Mouse (Mus musculus) neural tube, embryonic 13.5 days (tissue): ENCODE measurements around the gene Pde4d. TPM values are rescaled to one million over a fixed set of nuclear protein-coding genes. Genes with fewer than 3 reads are reported as not detected.
A peak's percentile ranks its signal among the peaks of the same experiment; 100 is the strongest.

Experiments
- ATAC-seq: fragments of 200-750 bp; cut with Nextera tagmentation; 2 replicates; pipeline ENCODE4 v1.8.0; 2017; ENCODE audit warnings: low read depth, mild to moderate bottlenecking, moderate TSS enrichment, moderate library complexity
- H3K27ac ChIP-seq: fragments of 300-500 bp; sonication (generic); replicated peaks from 2 replicates; pipeline ENCODE4 v1.5.1; 2015; ENCODE audit warnings: moderate library complexity, mild to moderate bottlenecking, inconsistent platforms
- H3K27me3 ChIP-seq: fragments of 300-500 bp; sonication (generic); 2 replicates; pipeline ENCODE4 v1.6.1; 2015; ENCODE audit warnings: mild to moderate bottlenecking, inconsistent platforms
- H3K36me3 ChIP-seq: fragments of 300-500 bp; sonication (generic); 2 replicates; pipeline ENCODE4 v1.6.1; 2015; ENCODE audit warnings: mild to moderate bottlenecking, inconsistent platforms
- H3K4me1 ChIP-seq: fragments of 300-500 bp; sonication (generic); replicated peaks from 2 replicates; pipeline ENCODE4 v1.6.1; 2015; ENCODE audit warnings: inconsistent platforms
- H3K4me2 ChIP-seq: fragments of 300-500 bp; sonication (generic); 2 replicates; pipeline ENCODE4 v1.6.1; 2015; ENCODE audit warnings: inconsistent platforms, mild to moderate bottlenecking, moderate library complexity
- H3K4me3 ChIP-seq: fragments of 300-500 bp; sonication (generic); 2 replicates; pipeline ENCODE4 v1.5.1; 2015; ENCODE audit warnings: mild to moderate bottlenecking, inconsistent platforms
- H3K9ac ChIP-seq: fragments of 300-500 bp; sonication (generic); 2 replicates; pipeline ENCODE4 v1.6.1; 2015; ENCODE audit warnings: moderate library complexity, mild to moderate bottlenecking, inconsistent platforms
- H3K9me3 ChIP-seq: fragments of 300-500 bp; sonication (generic); 2 replicates; pipeline ENCODE4 v1.6.1; 2016; ENCODE audit warnings: inconsistent platforms
- WGBS: fragments of 180-500 bp; shearing (Covaris S2); methylation state at CpG from one replicate; pipeline ENCODE4 v1.1.7; 2015; 5-methylcytosine and 5-hydroxymethylcytosine counted together
- polyA plus RNA-seq: library from polyadenylated mRNA; unstranded; fragments of >200 nt; fragmentation: Nextera tagmentation; extraction: Ambion mirVana; gene quantifications from 2 replicates; pipeline ENCODE4 v1.2.1, GENCODE M21; 2015

The Pde4d gene
- polyA plus RNA-seq, 1 experiment from 2014 or later: 15.5 TPM

- H3K9me3 ChIP-seq: no peaks in the 10 kb centered on the region
- H3K9ac ChIP-seq: no peak overlapping the region
- no peak overlapping the region for H3K4me3 ChIP-seq
- ATAC-seq: no peak
- no peak overlapping the region for H3K4me2 ChIP-seq
- WGBS: 85% methylated on average over 5 of the region's 5 CpGs
- H3K36me3 ChIP-seq: no peaks in the 10 kb centered on the region
- no peaks in the 10 kb centered on the region for H3K27me3 ChIP-seq
- no peak overlapping the region for H3K27ac ChIP-seq
- H3K4me1 ChIP-seq: no peaks in the 10 kb centered on the region
Observed at GRCm38 (mm10) chr13:109806193-109806966, 1356.6 kb downstream of the Pde4d start.

GRCm38 (mm10) chr13:109807036-109807435 is 1357.3 kb downstream of the Pde4d start:
- WGBS: 81% methylated on average over 2 of the region's 2 CpGs
- no peaks in the 10 kb centered on the region for H3K36me3 ChIP-seq
- no peaks in the 10 kb centered on the region for H3K9me3 ChIP-seq
- H3K9ac ChIP-seq: no peak overlapping the region
- H3K27ac ChIP-seq: no peak overlapping the region
- no peaks in the 10 kb centered on the region for H3K27me3 ChIP-seq
- H3K4me3 ChIP-seq: no peak overlapping the region
- H3K4me1 ChIP-seq: no peaks in the 10 kb centered on the region
- no peak for ATAC-seq
- H3K4me2 ChIP-seq: no peak overlapping the region

- Histone ChIP-seq H3K27ac (no peak overlapping the region), H3K27me3 (no peaks in the 10 kb centered on the region), H3K9me3 (no peaks in the 10 kb centered on the region), H3K4me3 (no peak overlapping the region), H3K4me1 (no peaks in the 10 kb centered on the region), H3K9ac (no peak overlapping the region), H3K4me2 (no peak overlapping the region), H3K36me3 (no peaks in the 10 kb centered on the region)
- WGBS: 78% methylated on average over 3 of the region's 3 CpGs
- no peak for ATAC-seq
Observed at GRCm38 (mm10) chr13:109807446-109807845, 1357.7 kb downstream of the Pde4d start.

GRCm38 (mm10) chr13:109808039-109808438 is 1358.3 kb downstream of the Pde4d start:
- no peaks in the 10 kb centered on the region for H3K9me3 ChIP-seq
- WGBS: 73% methylated on average over 6 of the region's 6 CpGs
- H3K4me1 ChIP-seq: no peaks in the 10 kb centered on the region
- no peak overlapping the region for H3K27ac ChIP-seq
- no peak overlapping the region for H3K9ac ChIP-seq
- H3K27me3 ChIP-seq: no peaks in the 10 kb centered on the region
- ATAC-seq: no peak
- no peaks in the 10 kb centered on the region for H3K36me3 ChIP-seq
- no peak overlapping the region for H3K4me3 ChIP-seq
- no peak overlapping the region for H3K4me2 ChIP-seq

- Histone ChIP-seq H3K27ac (no peak overlapping the region), H3K36me3 (no peaks in the 10 kb centered on the region), H3K9ac (no peak overlapping the region), H3K27me3 (no peaks in the 10 kb centered on the region), H3K4me2 (no peak overlapping the region), H3K9me3 (no peaks in the 10 kb centered on the region), H3K4me3 (no peak overlapping the region), H3K4me1 (no peaks in the 10 kb centered on the region)
- WGBS: 77% methylated on average over 7 of the region's 7 CpGs
- ATAC-seq: no peak
Observed at GRCm38 (mm10) chr13:109808946-109809345, 1359.2 kb downstream of the Pde4d start.

- Histone ChIP-seq H3K27ac (no peak overlapping the region), H3K36me3 (no peaks in the 10 kb centered on the region), H3K9ac (no peak overlapping the region), H3K4me3 (no peak overlapping the region), H3K9me3 (no peaks in the 10 kb centered on the region), H3K4me2 (no peak overlapping the region), H3K27me3 (no peaks in the 10 kb centered on the region), H3K4me1 (no peaks in the 10 kb centered on the region)
- ATAC-seq: no peak
- WGBS: 92% methylated on average over 4 of the region's 4 CpGs
Observed at GRCm38 (mm10) chr13:109809646-109810045, 1359.9 kb downstream of the Pde4d start.

GRCm38 (mm10) chr13:109813924-109814323 is 1364.2 kb downstream of the Pde4d start:
- Histone ChIP-seq H3K4me2 (no peak overlapping the region), H3K36me3 (no peaks in the 10 kb centered on the region), H3K9ac (no peak overlapping the region), H3K9me3 (no peaks in the 10 kb centered on the region), H3K4me1 (no peaks in the 10 kb centered on the region), H3K4me3 (no peak overlapping the region), H3K27ac (no peak overlapping the region), H3K27me3 (no peaks in the 10 kb centered on the region)
- 84% methylated on average over 4 of the region's 4 CpGs for WGBS
- no peak for ATAC-seq

GRCm38 (mm10) chr13:109819071-109819470 is 1369.3 kb downstream of the Pde4d start:
- no peak for ATAC-seq
- no peaks in the 10 kb centered on the region for H3K36me3 ChIP-seq
- H3K4me2 ChIP-seq: no peak overlapping the region
- 71% methylated on average over 3 of the region's 3 CpGs for WGBS
- H3K4me1 ChIP-seq: peaks cover 47% of the 10 kb centered on the region
- H3K9me3 ChIP-seq: no peaks in the 10 kb centered on the region
- H3K9ac ChIP-seq: no peak overlapping the region
- no peaks in the 10 kb centered on the region for H3K27me3 ChIP-seq
- H3K4me3 ChIP-seq: no peak overlapping the region
- peak overlapping the region; percentile 9; the same call in 1 of the 2 replicates for H3K27ac ChIP-seq

GRCm38 (mm10) chr13:109820141-109820540 is 1370.4 kb downstream of the Pde4d start:
- H3K4me2 ChIP-seq: no peak overlapping the region
- no peaks in the 10 kb centered on the region for H3K9me3 ChIP-seq
- H3K27me3 ChIP-seq: no peaks in the 10 kb centered on the region
- H3K4me3 ChIP-seq: no peak overlapping the region
- no peaks in the 10 kb centered on the region for H3K36me3 ChIP-seq
- H3K27ac ChIP-seq: peak overlapping the region; percentile 40; the same call in 1 of the 2 replicates
- ATAC-seq: no peak
- no peak overlapping the region for H3K9ac ChIP-seq
- peaks cover 57% of the 10 kb centered on the region for H3K4me1 ChIP-seq
- 78% methylated on average over 3 of the region's 3 CpGs for WGBS

- Histone ChIP-seq H3K9ac (no peak overlapping the region), H3K4me3 (no peak overlapping the region), H3K9me3 (no peaks in the 10 kb centered on the region), H3K36me3 (no peaks in the 10 kb centered on the region), H3K4me1 (peaks cover 57% of the 10 kb centered on the region), H3K27me3 (no peaks in the 10 kb centered on the region), H3K27ac (peak overlapping the region; percentile 92; the same call in 1 of the 2 replicates), H3K4me2 (no peak overlapping the region)
- 76% methylated on average over 3 of the region's 3 CpGs for WGBS
- no peak for ATAC-seq
Observed at GRCm38 (mm10) chr13:109820866-109821265, 1371.1 kb downstream of the Pde4d start.

- Histone ChIP-seq H3K27me3 (no peaks in the 10 kb centered on the region), H3K9ac (peak overlapping the region; percentile 51), H3K27ac (peak overlapping the region; percentile 92), H3K4me2 (peak overlapping the region; percentile 50), H3K4me1 (peaks cover 57% of the 10 kb centered on the region), H3K36me3 (no peaks in the 10 kb centered on the region), H3K4me3 (peak overlapping the region; percentile 33), H3K9me3 (no peaks in the 10 kb centered on the region)
- WGBS: 16% methylated on average over 8 of the region's 8 CpGs
- peak; percentile 72; the same call in 1 of the 2 replicates for ATAC-seq
Observed at GRCm38 (mm10) chr13:109821725-109822412, 1372.1 kb downstream of the Pde4d start.

GRCm38 (mm10) chr13:109822413-109823298 is 1372.9 kb downstream of the Pde4d start:
- H3K4me2 ChIP-seq: peak overlapping the region; percentile 50
- H3K36me3 ChIP-seq: no peaks in the 10 kb centered on the region
- no peaks in the 10 kb centered on the region for H3K9me3 ChIP-seq
- H3K27me3 ChIP-seq: no peaks in the 10 kb centered on the region
- peak overlapping the region; percentile 33 for H3K4me3 ChIP-seq
- H3K27ac ChIP-seq: peak overlapping the region; percentile 92
- H3K4me1 ChIP-seq: peaks cover 57% of the 10 kb centered on the region
- under 1% methylated on average over 15 of the region's 15 CpGs for WGBS
- ATAC-seq: peak; percentile 96
- H3K9ac ChIP-seq: peak overlapping the region; percentile 51
